Mouse (Mus musculus) CH12.LX (cell line): ENCODE data around the gene Slc9a8.

Source experiments
- BHLHE40 ChIP-seq: IDR thresholded peaks from 2 replicates; pipeline ENCODE4 v1.6.1; 2011; ENCODE audit warnings: mild to moderate bottlenecking, low read depth, low read length, improper control_type of control experiment
- CTCF ChIP-seq, 2 experiments: IDR thresholded peaks in 1 of 2; conservative IDR thresholded peaks in 1 of 2; 2 replicates each; pipeline ENCODE4 v1.5.1; 2011 to 2012; ENCODE audit warnings: low read depth in 2 of 2, low read length in 2 of 2, improper control_type of control experiment in 1 of 2, inconsistent platforms in 1 of 2, mild to moderate bottlenecking in 1 of 2, moderate library complexity in 1 of 2
- EP300 ChIP-seq: IDR thresholded peaks from 2 replicates; pipeline ENCODE4 v1.6.1; 2011; ENCODE audit warnings: low read length, improper control_type of control experiment
- ETS1 ChIP-seq: conservative IDR thresholded peaks from 2 replicates; pipeline ENCODE4 v1.6.1; 2012; ENCODE audit warnings: low read depth, mild to moderate bottlenecking, inconsistent platforms, low read length, improper control_type of control experiment, moderate library complexity
- GABPA ChIP-seq: IDR thresholded peaks from 2 replicates; pipeline ENCODE4 v1.6.1; 2012; ENCODE audit warnings: low read depth, low read length, improper control_type of control experiment, inconsistent platforms; ENCODE audit not compliant: insufficient replicate concordance
- IRF4 ChIP-seq: IDR thresholded peaks from 2 replicates; pipeline ENCODE4 v1.6.1; 2014; ENCODE audit warnings: low read depth, mild to moderate bottlenecking, inconsistent platforms, low read length, improper control_type of control experiment
- MEF2A ChIP-seq: IDR thresholded peaks from 2 replicates; pipeline ENCODE4 v1.6.1; 2014; ENCODE audit warnings: low read depth, mild to moderate bottlenecking, inconsistent platforms, low read length, improper control_type of control experiment, borderline replicate concordance
- POLR2A ChIP-seq: IDR thresholded peaks from 2 replicates; pipeline ENCODE4 v1.6.1; 2011; ENCODE audit warnings: low read depth, mild to moderate bottlenecking, improper control_type of control experiment, low read length
- POLR2AphosphoS2 ChIP-seq: IDR thresholded peaks from 2 replicates; pipeline ENCODE4 v1.6.1; 2011; ENCODE audit warnings: low read depth, low read length, improper control_type of control experiment
- RAD21 ChIP-seq: IDR thresholded peaks from 2 replicates; pipeline ENCODE4 v1.6.1; 2011; ENCODE audit warnings: low read depth, mild to moderate bottlenecking, low read length, improper control_type of control experiment, moderate library complexity
- USF1 ChIP-seq: IDR thresholded peaks from 2 replicates; pipeline ENCODE4 v1.6.1; 2014; ENCODE audit warnings: low read depth, mild to moderate bottlenecking, inconsistent platforms, low read length, improper control_type of control experiment
- USF2 ChIP-seq: conservative IDR thresholded peaks from 2 replicates; pipeline ENCODE4 v1.6.1; 2011; ENCODE audit warnings: low read depth, low read length, improper control_type of control experiment
- ZKSCAN1 ChIP-seq: IDR thresholded peaks from 2 replicates; pipeline ENCODE4 v1.6.1; 2012; ENCODE audit warnings: low read depth, inconsistent platforms, low read length, improper control_type of control experiment, borderline replicate concordance
- ZMIZ1 ChIP-seq: IDR thresholded peaks from 2 replicates; pipeline ENCODE4 v1.6.1; 2012; ENCODE audit warnings: low read depth, mild to moderate bottlenecking, inconsistent platforms, low read length, improper control_type of control experiment

DNA sequence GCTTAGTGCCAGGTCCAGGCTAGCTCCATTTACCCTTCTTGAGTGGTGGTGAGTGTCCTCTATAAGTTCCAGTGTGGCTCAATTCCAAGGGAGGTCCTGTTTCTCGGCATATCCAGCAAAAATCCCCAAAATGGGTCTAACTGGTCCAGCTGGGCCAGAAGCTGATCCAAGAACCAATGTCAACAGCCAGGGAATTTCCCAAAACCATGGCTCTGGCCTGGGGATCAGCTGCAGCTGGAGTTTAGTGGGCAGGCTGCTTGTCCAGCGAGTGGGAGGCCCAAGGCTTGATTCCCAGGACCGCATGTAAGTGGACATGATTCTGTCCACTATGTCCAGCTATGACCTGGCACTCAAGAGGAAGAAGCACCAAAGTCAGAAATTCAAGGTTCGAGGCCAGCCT is 35.1 kb upstream of the Slc9a8 start:
- TF ChIP-seq ETS1 (no peak), USF1 (no peak), BHLHE40 (no peak), POLR2AphosphoS2 (no peak), ZMIZ1 (no peak), POLR2A (no peak), EP300 (no peak), ZKSCAN1 (no peak), GABPA (no peak), IRF4 (no peak), CTCF (conservative IDR thresholded peaks at IDR 0.05 in 1 of 2, IDR thresholded peaks at IDR 0.05 in 1 of 2; ENCODE audit: low read depth in 2 of 2, low read length in 2 of 2) (no peak), USF2 (no peak), RAD21 (no peak), MEF2A (no peak)
